Mouse (Mus musculus): Measurements from ENCODE around the gene Lrmda. TPM values are rescaled to one million over a fixed set of nuclear protein-coding genes. Genes with fewer than 3 reads are reported as not detected.

Gene Lrmda
- polyA plus RNA-seq, 1 experiment, result 20.1 TPM

DNA sequence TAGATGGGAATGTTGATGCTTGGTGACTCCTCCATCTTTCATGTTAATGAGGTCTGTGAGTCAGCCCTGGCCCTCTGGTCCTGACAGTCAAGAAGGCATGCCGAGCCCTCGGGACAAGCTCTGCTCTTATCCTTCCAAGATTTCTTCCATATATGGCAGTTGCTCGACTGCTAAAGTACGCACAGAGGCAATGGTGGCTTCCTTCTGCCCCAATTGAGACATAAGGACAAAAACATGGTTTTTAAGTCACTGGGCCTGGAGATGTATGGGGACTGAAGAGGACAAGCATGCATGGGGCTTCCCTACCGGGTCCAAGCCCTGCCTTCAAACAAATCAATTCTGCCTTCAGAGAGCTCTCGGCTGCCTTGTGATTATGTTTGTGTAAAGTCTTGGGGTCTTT is 793.3 kb downstream of the Lrmda start:
- Histone ChIP-seq H3K27ac (ENCODE audit: insufficient read depth, low read depth, low read length) (peak overlapping the region; percentile 40; the same call in 1 of the 2 replicates), H3K4me3 (ENCODE audit: insufficient read depth, low read length) (no peak overlapping the region), H3K4me1 (ENCODE audit: control insufficient read depth, insufficient read depth, low read length) (peaks cover 38% of the 10 kb centered on the region)
- TF ChIP-seq POLR2A (IDR thresholded peaks at IDR 0.05; ENCODE audit: borderline replicate concordance, low read depth, low read length), result no peak
- TF ChIP-seq CTCF (IDR thresholded peaks at IDR 0.05; ENCODE audit: low read depth, low read length), result no peak

- TF ChIP-seq POLR2A (IDR thresholded peaks at IDR 0.05; ENCODE audit: borderline replicate concordance, low read depth, low read length), result no peak
- TF ChIP-seq CTCF (IDR thresholded peaks at IDR 0.05; ENCODE audit: low read depth, low read length), result no peak
- H3K4me1 ChIP-seq (ENCODE audit: control insufficient read depth, insufficient read depth, low read length), result peaks cover 39% of the 10 kb centered on the region
- no peak overlapping the region for H3K27ac ChIP-seq (ENCODE audit: insufficient read depth, low read depth, low read length)
- no peak overlapping the region for H3K4me3 ChIP-seq (ENCODE audit: insufficient read depth, low read length)
Measured at GRCm38 (mm10) chr14:22813389-22813788, 793.9 kb downstream of the Lrmda start.

DNA sequence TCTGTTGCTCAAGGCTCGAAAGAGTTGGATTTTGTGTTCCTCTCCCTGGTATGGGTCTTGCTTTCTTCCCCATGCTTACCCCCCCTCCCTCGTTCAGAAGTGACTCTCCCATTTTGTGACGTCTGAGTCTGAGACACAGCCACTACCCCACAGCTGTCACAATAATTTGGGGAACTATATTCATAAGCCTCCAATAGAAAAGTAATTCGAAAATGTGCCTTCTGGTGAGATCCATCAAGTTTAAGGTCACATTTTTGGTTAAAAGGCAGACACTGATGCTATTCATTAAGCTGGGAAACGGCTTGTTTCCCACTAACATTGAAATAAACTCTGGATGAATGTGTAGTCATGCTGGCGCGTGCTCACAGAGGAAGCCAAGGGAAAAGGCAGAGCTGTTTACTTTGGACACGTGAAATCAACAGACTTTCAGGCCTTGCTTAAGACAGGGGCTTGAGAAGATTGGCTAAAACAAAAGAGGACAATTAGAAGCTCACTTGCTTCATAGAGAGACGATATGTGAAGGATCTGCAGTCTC is 795.4 kb downstream of the Lrmda start:
- no peak for TF ChIP-seq CTCF (IDR thresholded peaks at IDR 0.05; ENCODE audit: low read depth, low read length)
- no peak for TF ChIP-seq POLR2A (IDR thresholded peaks at IDR 0.05; ENCODE audit: borderline replicate concordance, low read depth, low read length)
- peaks cover 38% of the 10 kb centered on the region for H3K4me1 ChIP-seq (ENCODE audit: control insufficient read depth, insufficient read depth, low read length)
- no peak overlapping the region for H3K27ac ChIP-seq (ENCODE audit: insufficient read depth, low read depth, low read length)
- no peak overlapping the region for H3K4me3 ChIP-seq (ENCODE audit: insufficient read depth, low read length)

GRCm38 (mm10) chr14:22817346-22818201 is 798.1 kb downstream of the Lrmda start:
- Histone ChIP-seq H3K27ac (ENCODE audit: insufficient read depth, low read depth, low read length) (peak overlapping the region; percentile 69), H3K4me1 (ENCODE audit: control insufficient read depth, insufficient read depth, low read length) (peaks cover 38% of the 10 kb centered on the region)
- TF ChIP-seq POLR2A (IDR thresholded peaks at IDR 0.05; ENCODE audit: borderline replicate concordance, low read depth, low read length) (no peak), CTCF (IDR thresholded peaks at IDR 0.05; ENCODE audit: low read depth, low read length) (peak; percentile 43; the same call in 1 of the 2 replicates)

DNA sequence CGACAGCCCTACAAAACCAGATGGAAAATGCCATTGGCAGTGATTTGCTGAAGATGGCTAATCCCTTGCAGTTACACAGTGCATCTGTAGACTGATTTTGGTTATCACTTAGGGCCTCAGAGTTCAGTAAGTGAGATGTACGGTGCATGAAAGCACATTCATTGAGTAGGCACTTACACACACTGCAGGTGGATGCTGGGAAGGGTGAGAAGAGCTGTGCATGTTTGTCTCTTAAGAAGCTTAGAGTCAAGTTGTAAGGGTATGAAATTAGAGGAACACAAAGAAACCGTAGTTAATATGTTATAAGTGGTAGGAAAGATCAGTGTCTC is 798.7 kb downstream of the Lrmda start:
- peaks cover 34% of the 10 kb centered on the region for H3K4me1 ChIP-seq (ENCODE audit: control insufficient read depth, insufficient read depth, low read length)
- H3K27ac ChIP-seq (ENCODE audit: insufficient read depth, low read depth, low read length), result peak overlapping the region; percentile 59
- no peak overlapping the region for H3K4me3 ChIP-seq (ENCODE audit: insufficient read depth, low read length)
- TF ChIP-seq CTCF (IDR thresholded peaks at IDR 0.05; ENCODE audit: low read depth, low read length) (no peak), POLR2A (IDR thresholded peaks at IDR 0.05; ENCODE audit: borderline replicate concordance, low read depth, low read length) (no peak)

More at GRCm38 (mm10) chr14:22817346-22818201, 798.1 kb downstream of the Lrmda start:
- H3K4me3 ChIP-seq (ENCODE audit: insufficient read depth, low read length), result no peak overlapping the region

GRCm38 (mm10) chr14:22822942-22823341 is 803.4 kb downstream of the Lrmda start:
- no peak overlapping the region for H3K4me3 ChIP-seq (ENCODE audit: insufficient read depth, low read length)
- TF ChIP-seq CTCF (IDR thresholded peaks at IDR 0.05; ENCODE audit: low read depth, low read length) (no peak), POLR2A (IDR thresholded peaks at IDR 0.05; ENCODE audit: borderline replicate concordance, low read depth, low read length) (no peak)
- no peak overlapping the region for H3K27ac ChIP-seq (ENCODE audit: insufficient read depth, low read depth, low read length)
- peaks cover 5% of the 10 kb centered on the region for H3K4me1 ChIP-seq (ENCODE audit: control insufficient read depth, insufficient read depth, low read length)

DNA sequence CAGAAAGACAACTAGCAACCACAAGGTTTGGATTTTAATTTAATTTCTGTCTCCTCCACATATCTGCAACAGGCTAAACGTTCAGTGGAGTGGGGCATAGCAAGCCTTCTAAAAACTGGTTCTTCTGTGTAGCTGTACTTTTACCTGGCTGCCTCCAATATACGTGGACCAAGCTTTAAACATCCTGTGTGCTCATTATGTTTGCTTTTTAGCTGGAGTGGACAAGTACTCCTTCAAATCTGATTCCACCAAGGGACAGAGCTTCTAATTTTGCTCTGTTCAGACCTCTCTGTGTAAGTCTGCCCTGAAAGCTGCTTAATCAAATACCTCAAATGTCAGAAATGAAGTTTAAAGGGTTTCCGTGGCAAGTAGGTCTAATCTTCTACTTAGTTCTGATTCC is 807.3 kb downstream of the Lrmda start:
- no peak overlapping the region for H3K27ac ChIP-seq (ENCODE audit: insufficient read depth, low read depth, low read length)
- TF ChIP-seq CTCF (IDR thresholded peaks at IDR 0.05; ENCODE audit: low read depth, low read length), result no peak
- no peak for TF ChIP-seq POLR2A (IDR thresholded peaks at IDR 0.05; ENCODE audit: borderline replicate concordance, low read depth, low read length)
- no peak overlapping the region for H3K4me3 ChIP-seq (ENCODE audit: insufficient read depth, low read length)
- no peaks in the 10 kb centered on the region for H3K4me1 ChIP-seq (ENCODE audit: control insufficient read depth, insufficient read depth, low read length)

- TF ChIP-seq CTCF (IDR thresholded peaks at IDR 0.05; ENCODE audit: low read depth, low read length) (no peak), POLR2A (IDR thresholded peaks at IDR 0.05; ENCODE audit: borderline replicate concordance, low read depth, low read length) (no peak)
- H3K4me1 ChIP-seq (ENCODE audit: control insufficient read depth, insufficient read depth, low read length), result no peaks in the 10 kb centered on the region
- H3K27ac ChIP-seq (ENCODE audit: insufficient read depth, low read depth, low read length), result no peak overlapping the region
- no peak overlapping the region for H3K4me3 ChIP-seq (ENCODE audit: insufficient read depth, low read length)
Measured at GRCm38 (mm10) chr14:22837058-22837457, 817.5 kb downstream of the Lrmda start.

- H3K27ac ChIP-seq (ENCODE audit: insufficient read depth, low read depth, low read length), result no peak overlapping the region
- no peak for TF ChIP-seq POLR2A (IDR thresholded peaks at IDR 0.05; ENCODE audit: borderline replicate concordance, low read depth, low read length)
- no peak for TF ChIP-seq CTCF (IDR thresholded peaks at IDR 0.05; ENCODE audit: low read depth, low read length)
- H3K4me1 ChIP-seq (ENCODE audit: control insufficient read depth, insufficient read depth, low read length), result peaks cover 6% of the 10 kb centered on the region
- no peak overlapping the region for H3K4me3 ChIP-seq (ENCODE audit: insufficient read depth, low read length)
Measured at GRCm38 (mm10) chr14:22841136-22841535, 821.6 kb downstream of the Lrmda start.

DNA sequence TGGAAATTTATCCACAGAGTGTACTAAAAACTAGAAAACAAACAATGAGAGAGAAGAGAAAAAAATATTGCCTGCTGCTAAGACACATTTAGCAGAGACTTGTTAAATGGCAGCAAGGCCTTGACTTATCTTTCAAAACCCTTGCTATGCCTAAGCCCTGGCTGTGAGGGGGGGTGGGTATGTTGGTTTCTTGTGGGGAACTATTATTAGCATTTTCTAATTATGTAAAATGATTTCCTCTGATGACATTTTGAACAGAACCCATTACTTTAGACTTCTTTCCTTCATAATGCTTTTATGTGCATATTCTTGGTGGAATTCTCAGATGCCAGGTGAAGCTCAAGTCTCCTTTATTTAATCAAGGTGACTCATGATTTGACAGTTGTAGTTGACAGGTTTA is 824.5 kb downstream of the Lrmda start:
- H3K4me3 ChIP-seq (ENCODE audit: insufficient read depth, low read length), result no peak overlapping the region
- H3K27ac ChIP-seq (ENCODE audit: insufficient read depth, low read depth, low read length), result no peak overlapping the region
- TF ChIP-seq CTCF (IDR thresholded peaks at IDR 0.05; ENCODE audit: low read depth, low read length) (no peak), POLR2A (IDR thresholded peaks at IDR 0.05; ENCODE audit: borderline replicate concordance, low read depth, low read length) (no peak)
- H3K4me1 ChIP-seq (ENCODE audit: control insufficient read depth, insufficient read depth, low read length), result peaks cover 10% of the 10 kb centered on the region
